Mouse (Mus musculus) layer of hippocampus, postnatal 14 days (tissue): Measurements from ENCODE around the gene Ltbp4. TPM values are rescaled to one million over a fixed set of nuclear protein-coding genes. Genes with fewer than 3 reads are reported as not detected.

Experiments used
- DNase-seq, 2 experiments: peaks; one replicate each; pipeline ENCODE4 v3.0.0; 2021 to 2022; ENCODE audit warnings: low spot score in 2 of 2, mixed read lengths in 1 of 2
- total RNA-seq, 2 experiments: library from RNA; stranded (reverse); gene quantifications; 2 replicates each; pipeline ENCODE4 v1.2.3; 2021

The Ltbp4 gene
- total RNA-seq, 2 experiments from 2014 or later: 55.0 to 55.3 TPM

DNA sequence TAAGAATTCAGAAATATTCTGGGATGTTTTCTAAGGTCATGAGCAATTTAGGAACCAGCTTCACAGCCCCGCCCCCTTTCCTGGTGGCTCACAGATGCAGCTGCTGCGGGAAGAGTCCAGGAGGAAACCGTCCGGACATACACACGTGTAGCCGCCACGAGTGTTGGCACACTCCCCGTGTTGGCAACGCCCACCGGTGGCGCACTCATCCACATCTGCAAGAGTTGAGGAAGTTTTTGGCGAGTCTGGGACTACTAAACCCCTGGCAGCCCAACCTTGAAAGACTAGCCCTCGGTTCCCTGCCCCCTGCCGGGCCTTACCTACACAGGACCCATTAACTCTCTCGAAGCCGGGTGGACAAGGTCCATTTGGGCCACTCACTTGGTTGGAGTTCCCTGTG, 8.8 kb downstream of the Ltbp4 start:
- DNase-seq: no peak

DNA sequence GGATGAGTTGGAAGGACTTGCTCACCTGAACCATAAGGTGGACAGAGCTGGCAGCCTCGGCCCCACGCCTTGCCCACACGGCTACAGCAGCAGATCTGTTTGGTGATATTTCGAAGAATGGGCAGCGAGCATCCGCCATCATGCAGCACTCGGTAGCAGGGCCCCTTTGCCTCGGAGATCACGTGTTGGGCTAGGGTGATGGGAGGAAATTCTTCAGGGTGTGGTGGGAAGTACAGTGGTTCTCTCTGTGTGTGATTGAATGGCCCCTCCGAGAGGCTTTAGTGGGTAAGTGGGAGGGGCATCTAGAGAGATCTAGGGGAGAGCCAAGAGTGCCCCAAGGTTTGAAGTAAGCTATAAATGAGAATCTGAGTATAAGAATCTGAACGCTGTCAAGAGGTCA, 9.3 kb downstream of the Ltbp4 start:
- DNase-seq: no peak

DNA sequence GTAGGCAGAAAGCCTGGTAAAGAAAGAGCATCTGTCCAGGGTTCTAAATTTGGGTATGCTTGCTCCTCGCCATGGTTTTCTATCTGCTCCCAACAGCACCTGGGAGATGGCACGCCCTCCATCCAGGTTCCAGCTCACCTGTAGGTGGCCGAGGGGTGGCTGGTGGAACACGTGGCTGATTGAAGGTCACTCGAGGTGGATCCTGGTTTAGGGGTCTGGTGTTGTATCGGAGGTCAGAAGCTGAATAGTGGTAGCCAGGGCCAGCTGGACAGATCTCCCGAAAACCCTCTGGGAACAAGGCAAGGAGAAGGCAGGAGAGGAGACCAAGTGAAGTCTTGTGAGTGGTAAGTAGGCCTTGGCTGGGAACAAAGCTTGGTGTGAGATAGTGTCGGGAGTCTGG, 10.0 kb downstream of the Ltbp4 start:
- no peak for DNase-seq

DNA sequence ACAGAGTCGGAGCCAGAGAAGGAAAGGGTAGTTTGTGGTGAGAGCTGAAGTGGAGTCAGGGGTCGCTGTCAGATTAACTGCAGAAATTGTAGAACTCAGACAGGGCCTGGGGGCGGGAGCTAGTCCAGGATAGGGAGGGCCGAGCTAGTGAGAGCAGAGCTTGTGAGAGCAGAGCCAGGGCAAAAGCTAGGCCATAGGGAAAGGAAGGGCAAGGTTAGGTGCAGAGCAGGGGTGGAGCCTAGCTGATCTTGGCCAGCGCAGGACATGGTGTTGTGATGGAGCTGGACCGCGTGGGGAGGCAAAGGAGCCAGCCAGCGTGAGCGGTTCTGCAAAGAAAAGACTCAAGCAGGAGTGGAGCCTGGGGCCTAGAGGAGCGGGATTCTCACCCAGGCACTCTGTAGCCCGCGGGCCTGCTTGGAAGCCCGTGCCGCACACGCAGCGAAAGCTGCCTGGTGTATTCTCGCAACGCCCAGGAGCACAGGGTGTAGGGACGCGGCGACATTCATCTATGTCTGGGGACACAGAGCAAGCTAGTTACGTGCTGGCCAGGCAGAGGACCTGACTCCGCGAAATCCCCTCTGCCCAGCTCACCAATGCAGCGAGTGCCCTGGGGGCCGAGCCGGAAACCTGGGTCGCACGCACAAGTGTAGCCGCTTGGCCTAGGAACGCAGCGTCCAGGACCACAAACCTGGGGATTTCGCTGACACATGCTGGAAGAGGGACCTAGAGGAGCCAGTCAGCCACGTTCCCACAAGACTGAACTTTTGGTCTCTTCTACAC, 11.2 kb downstream of the Ltbp4 start:
- no peak for DNase-seq

DNA sequence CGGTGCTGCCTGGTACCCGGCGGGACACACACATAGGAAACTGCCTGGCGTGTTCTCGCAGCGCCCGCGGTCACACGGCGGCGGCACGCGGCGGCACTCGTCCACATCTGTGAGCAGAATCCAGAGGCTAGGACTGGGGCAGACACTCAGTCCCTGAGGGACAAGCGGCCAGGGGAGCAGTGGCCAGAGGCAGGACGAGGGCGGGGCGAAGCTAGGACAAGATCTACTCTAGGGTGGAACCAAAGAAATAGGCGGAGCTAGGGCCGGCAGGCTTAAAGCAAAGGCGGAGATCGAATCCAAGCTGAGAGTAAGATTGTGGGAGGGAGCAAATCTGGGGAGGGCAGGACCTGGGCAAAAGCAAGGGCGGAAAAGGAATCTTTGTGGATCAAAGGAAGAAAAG, 11.8 kb downstream of the Ltbp4 start:
- no peak for DNase-seq

DNA sequence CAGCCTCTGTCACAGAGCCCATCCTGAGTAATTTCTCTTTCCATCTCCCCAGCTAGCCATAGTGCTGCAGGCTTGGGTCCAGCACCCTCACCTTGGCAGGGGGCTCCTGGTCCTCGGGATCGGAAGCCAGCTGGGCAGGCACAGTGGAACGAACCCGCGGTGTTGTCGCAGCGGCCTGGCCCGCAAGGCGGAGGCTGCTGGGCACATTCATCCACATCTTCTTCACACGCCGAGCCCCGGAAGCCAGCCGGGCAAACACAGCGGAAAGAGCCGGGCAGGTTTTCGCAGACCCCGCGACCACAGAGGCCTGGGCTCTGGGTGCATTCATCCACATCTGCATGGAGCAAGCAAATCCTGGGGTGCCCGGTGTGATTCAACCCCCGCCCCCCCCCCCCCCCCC, 12.6 kb downstream of the Ltbp4 start:
- DNase-seq: no peak

DNA sequence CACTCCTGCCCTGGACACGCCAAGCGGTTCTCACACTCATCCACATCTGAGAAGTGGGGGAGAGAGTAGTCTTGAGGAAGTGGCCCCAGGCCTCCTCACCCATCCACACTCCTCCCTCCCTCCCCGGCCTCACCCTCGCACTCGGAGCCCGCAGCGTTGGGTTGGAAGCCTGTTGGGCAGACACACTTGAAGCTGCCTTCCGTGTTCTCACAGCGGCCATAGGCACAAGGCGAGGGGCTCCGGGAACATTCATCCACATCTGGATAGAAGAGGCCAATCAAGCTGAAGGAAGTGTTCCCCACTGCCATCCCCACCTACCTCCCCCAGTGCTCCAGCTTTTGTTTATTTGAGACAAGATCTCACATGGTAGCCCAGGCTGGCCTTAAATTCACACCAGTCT, 13.3 kb downstream of the Ltbp4 start:
- DNase-seq: no peak

DNA sequence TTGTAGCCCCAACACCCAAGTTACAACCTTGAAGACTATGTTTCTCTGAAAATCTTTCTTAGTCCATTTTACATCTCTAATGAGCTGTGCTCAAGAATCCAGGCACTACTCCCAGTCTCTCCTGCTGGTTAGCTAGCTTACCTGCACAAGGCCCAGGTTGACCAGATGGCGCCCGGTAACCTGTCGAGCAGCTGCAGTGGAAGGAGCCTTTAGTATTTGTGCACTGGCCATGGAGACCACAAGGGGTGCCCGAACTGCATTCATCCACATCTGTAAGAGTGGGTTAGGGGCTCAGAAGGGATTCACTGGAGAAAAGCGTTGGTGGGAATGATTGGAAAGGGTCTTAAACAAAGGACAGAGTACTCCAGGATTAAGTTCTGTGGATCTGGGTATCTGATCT, 14.5 kb downstream of the Ltbp4 start:
- DNase-seq: no peak

DNA sequence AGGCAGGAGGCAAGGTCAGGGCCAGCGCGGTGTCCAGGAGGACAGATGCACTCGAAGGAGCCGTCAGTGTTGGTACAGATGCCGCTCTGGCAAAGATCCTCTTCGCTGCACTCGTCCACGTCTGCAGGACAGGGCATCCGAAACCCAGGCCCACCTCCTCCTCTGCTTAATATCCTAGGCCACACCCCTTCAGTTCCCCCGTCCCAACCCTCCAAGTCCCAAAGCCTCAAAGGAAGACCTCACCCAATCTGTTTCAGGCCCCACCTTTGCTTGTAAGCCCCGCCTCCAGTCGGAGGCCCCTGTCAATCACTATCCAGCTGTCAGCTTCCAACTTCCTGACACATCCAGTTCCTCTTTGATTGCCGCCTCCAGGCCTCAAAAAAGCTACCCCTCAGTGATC, 15.2 kb downstream of the Ltbp4 start:
- DNase-seq: no peak

DNA sequence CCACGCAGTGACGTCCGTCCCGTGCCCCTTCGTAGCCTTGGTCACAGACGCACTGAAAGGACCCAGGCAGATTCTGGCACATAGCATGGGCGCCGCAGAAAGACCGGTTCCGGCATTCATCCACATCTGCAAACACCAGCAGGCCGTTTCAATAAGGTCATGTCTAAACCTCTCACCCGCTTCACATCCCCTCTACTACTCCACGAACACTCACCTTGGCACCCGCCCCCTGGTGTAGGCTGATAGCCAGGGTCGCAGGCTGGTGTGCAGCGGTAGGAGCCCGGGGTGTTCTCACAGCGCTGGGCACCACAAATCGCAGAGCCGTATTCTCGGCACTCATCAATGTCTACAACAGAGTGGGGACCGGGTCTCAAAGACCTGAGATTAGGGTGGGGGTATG, 18.1 kb downstream of the Ltbp4 start:
- DNase-seq: no peak

DNA sequence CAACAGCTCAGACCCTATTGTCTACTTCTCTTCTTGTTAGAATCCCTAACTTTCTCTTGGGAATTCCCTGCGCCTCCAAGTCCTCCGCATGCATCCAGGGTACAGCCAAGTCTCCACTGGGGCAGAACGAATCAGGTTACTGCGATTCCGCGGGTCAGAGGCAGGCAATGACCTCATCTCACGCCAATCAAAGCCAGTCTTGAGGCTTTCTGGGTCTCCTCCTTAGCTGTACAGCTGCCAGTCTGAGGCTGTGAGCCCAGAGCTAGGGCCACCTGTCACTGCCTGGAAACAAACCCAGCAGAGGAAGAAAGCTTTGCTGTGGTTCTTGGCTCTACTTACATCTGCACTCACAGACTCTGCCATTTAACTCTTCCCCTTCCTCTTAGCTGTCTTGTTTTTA, 21.5 kb downstream of the Ltbp4 start:
- DNase-seq: peak; percentile 49 to 69

DNA sequence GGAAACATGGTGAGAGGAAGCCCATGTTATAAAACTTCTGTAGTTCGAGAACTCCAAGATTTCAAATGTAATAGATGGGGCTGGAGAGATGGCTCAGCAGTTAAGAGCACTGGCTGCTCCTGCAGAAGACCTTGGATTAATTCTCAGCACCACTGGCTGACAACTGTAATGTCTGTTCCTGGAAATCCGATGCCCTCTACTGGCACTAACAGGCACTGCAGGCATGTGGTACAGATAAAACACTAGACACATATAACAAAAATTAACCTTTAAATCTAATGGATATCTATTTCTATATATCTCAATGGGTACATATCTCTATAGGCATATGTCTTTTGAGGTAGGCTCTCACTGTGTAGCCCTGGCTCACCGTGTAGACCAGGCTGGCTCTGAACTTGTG, 23.1 kb downstream of the Ltbp4 start:
- no peak for DNase-seq

DNA sequence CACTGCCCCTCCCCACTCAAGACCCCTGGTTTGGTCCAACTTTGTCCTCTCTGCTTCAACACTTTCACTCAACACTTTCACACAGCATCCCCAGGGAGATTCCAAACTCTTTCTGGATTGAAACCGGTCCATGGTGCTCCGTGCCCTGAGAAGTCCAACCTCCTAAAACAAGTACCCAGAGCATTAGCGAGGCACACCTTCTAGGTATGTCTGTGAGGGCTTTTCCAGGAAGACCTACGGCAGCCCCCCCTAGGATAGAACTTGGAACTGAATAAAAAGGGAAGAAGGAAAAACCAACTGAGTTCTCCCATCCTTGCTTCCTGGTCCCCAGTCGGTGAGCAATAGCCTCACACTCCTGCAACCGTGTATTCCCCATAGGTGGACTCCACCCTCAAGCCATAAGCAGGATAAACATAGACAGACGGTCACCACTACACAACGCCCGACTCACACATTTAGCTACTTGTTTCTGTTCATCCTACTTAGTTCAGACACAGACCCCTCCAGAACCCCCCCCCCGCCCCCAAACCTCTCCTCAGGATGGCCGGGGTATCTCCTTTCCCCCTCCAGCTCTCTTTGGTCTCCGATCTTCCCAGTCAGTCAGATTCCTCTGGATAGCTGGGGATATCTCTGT, 25.7 kb downstream of the Ltbp4 start:
- DNase-seq: no peak

DNA sequence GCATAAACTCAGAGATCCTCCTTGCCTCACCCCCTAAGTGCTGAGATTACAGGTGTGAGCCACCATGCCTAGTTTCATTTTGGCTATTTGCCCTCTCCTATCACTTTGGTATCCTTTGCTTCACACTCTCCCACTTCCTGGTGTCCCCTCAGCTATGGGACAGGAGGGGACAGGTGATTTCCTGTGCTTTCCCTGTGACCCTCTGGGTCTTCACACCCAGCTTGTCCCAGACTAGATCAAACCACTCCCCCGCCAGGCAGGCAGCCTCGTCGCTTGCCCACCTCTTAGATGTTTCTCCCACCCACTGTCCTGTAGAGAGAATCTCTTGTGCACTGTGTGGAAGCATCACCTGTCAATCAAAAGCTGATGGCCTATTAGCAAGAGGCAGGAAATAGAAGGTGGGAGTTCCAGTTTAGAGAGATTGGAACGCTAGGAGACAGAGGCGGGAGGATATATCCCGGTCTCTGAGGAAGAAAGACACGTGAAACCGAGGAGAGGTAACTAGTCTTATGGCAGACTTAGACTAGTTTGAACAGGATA, 26.4 kb downstream of the Ltbp4 start:
- DNase-seq: no peak

DNA sequence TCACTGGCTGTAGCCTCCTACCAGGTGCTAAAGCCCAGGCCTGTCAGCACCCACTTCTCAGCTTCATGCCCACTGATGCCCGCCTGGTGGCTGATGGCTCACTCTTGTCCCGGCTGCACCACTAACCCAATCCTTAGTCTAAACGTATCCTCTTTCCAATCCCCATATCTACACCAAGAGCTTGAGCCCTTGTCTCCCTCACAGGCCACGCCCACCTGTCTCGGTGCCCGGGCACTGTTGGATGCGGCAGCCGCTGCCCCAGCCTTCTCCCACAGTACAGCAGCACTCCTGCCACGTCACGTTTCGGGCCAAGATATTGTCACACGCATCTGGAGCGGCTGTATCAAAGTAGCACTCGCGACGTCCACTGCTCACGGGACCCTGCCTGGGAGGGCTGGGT, 27.2 kb downstream of the Ltbp4 start:
- DNase-seq: peak; percentile 45 to 54

DNA sequence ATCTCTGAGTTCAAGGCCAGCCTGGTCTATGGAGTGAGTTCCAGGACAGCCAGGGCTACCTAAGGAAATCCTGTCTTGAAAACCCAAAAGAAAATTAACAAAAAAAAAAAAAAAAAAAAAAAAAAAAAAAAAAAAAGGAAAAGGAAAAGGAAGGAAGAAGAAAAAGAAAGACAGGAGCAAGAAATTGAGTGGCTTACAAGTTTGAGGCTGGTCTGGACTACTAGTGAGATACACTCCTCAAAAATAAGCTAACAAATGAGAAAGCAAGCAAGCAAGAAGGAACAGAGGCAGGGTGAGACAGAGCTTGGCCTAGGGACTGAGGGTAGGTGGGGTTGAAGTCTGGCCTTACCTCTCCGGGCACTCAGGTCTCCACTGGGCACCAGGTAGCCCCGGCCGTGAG, 27.7 kb downstream of the Ltbp4 start:
- no peak for DNase-seq

DNA sequence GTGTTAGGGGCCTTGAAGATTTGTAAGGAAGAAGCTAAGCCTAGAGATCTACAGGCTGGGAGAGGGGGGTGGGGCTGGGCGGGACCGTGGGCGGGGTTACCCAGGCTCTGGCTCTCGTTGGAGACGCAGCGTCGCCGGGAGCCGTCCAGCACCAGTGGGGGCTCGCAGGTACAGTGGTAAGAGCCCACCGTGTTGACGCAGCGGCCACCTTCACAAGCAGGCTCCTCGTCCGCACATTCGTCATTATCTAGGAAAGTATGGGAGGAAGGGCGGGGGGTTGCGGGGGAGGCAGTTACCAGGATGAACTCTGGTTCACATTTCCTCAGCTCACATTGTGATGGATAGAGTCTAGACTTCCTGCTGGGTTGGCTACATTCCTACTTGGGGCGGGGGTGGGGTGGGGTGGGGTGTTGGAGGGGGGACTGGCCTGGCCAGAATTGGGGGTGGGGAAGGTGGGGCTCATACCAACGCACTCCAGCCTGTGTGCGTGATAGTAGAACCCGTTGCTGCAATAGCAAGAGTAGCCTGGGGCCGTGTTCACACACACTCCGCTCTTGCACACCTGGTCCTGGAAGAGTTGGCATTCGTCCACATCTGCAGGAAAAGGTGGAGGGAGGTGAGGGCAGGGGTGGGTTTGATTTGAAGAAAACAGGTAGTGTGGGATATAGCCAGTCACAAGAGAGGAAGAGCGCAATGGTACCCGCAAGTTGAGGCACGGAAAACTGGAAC, 28.5 kb downstream of the Ltbp4 start:
- no peak for DNase-seq

DNA sequence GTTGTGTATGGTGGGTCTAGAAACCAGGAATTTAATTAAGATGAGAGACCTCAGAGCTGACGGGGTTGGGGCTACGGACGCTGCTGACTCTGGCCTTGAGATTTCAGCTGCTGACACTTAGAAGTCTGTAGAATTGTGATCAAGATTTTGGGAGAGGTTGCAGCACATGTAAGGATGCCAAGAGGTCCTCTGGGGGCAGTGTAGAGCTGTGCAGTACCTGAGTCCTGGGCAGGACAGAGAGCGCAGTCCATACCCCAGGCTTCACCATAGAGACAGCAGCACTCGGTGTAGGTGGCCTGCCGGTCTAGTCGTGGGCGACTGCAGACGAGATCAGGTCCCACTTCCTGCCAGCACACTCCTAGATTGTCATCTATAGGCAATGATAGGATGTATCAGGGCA, 29.9 kb downstream of the Ltbp4 start:
- DNase-seq: no peak

DNA sequence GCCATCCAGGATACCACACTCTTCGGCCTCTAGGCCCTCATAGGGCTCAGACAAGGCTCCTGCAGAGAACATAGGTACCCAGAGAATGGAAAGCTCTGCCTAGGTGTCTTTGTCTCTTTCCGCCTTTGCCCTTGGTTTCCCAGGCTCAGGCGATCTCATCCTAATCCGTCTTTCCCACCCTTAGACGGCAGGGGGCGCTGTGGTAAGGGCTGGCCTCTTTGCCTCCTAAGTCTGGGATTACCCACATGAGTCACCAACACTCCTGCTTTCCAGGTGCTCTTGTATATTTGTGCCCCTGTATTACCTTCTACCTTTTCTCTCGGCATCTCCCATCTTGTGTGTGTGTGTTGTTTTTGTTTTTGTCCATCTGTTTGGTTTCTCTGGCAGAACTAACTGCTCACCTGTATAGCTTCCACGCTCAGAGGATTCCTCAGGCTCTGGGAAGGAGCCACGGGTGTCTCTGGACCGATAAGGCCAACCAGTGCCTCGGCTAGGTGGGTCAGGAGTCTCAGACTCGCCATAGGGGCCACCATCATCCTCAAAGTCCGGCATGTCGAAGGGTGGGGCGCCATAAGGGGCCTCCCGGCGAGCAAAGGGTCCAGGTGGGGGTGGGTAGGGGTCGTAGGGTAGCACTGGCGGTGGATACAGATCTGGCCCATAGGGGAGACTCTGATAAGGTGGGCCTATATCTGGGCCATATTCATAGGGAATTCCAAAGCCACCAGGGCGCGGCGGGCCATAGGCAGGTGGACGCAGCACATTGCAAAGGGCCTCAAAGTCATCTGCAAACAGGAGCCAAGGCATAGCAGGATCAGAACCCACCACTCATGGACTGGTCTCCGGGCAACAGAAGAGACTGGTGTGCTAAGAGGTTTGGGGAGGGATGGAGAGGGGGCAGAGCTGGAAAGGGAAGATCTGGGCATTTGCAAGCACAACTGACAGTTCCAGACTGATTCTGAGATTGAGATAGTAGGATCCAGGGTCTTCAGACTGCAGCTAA, 31.0 kb downstream of the Ltbp4 start:
- DNase-seq: no peak

DNA sequence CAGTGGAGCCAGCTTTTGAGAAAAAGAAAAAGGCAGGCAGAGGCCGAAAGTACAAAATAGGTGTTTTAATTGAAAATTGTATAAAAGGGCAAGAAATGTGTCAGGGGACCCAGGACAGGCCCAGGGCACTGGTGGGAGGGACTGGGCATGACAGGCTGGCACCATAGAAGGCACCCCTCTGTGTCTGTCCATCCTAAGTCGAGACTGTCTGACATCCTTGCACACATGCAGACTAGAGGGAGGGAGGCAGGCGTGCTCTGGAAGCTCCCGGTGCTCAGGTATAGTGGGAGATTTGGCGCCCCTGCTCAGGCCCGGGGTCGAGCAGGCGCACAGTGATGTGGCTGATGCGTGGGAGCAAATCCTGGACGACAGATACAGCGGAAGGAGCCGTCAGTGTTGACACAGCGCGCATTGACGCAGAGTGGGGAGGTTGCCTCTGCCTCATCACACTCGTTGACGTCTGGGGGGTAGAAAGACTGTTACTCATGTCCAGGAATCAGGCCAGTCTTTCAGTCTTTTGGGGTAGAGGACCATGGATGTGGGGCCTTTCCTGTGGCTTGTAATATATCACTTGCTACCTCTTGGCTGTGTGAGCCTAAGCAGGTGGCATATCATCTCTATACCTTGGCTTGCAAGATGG, 32.3 kb downstream of the Ltbp4 start:
- DNase-seq: no peak
